Mouse (Mus musculus) cortical plate, adult 2 months (tissue): Measurements from ENCODE around the gene Cdc42bpa.

ENCODE experiments used
- CTCF ChIP-seq: fragments of 200-500 bp; IDR thresholded peaks from 2 replicates; pipeline ENCODE4 v1.5.1; 2011; ENCODE audit warnings: mild to moderate bottlenecking, control low read depth, low read length; ENCODE audit not compliant: insufficient read depth; ENCODE audit errors: extremely low read depth
- POLR2A ChIP-seq: fragments of 200-500 bp; IDR thresholded peaks from 2 replicates; pipeline ENCODE4 v1.6.1; 2011; ENCODE audit warnings: mild to moderate bottlenecking, low read length, control low read depth; ENCODE audit not compliant: insufficient read depth; ENCODE audit errors: extremely low read depth

DNA sequence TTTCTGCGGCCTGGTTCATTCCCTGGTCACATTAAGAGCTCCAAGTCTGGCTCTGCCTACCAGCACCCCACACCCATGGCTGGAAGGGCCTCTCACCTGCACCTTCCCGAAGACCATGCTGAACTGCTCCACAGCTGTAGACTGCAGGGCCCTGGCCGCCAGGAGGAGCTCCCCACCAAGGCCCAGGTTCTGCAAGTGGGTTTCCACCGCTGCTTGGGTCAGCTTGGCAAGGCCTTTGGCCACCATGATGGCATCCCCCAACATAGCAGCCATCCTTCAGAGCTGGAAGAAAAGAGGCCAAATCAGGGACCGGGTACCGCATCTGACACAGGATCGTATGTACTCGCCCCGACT, 221.7 kb downstream of the Cdc42bpa start:
- TF ChIP-seq CTCF, result no peak
- TF ChIP-seq POLR2A, result no peak
